Mouse (Mus musculus) heart, embryonic 14.5 days (tissue): ENCODE results near the gene Ccdc194. TPM values are rescaled to one million over a fixed set of nuclear protein-coding genes. Genes with fewer than 3 reads are reported as not detected.

Experiments used
- ATAC-seq: fragments of 200-750 bp; cut with Nextera tagmentation; 2 replicates; pipeline ENCODE4 v1.8.0; 2017; ENCODE audit warnings: low read depth, moderate TSS enrichment; ENCODE audit not compliant: insufficient number of reproducible peaks, insufficient read depth, low FRiP score
- H3K27ac ChIP-seq, 2 experiments: fragments of 200-500 bp in 1 of 2; fragments of 300-500 bp in 1 of 2; sonication (generic) in 1 of 2; replicated peaks in 1 of 2; 2 replicates each; pipeline ENCODE4 v1.5.1; 2012 to 2014; ENCODE audit warnings: low read depth in 2 of 2, low read length in 2 of 2, control low read depth in 1 of 2, mild to moderate bottlenecking in 1 of 2, mixed read lengths in 1 of 2; ENCODE audit not compliant: control insufficient read depth in 1 of 2, insufficient read depth in 1 of 2
- H3K27me3 ChIP-seq: fragments of 300-500 bp; sonication (generic); 2 replicates; pipeline ENCODE4 v1.6.1; 2014; ENCODE audit warnings: mild to moderate bottlenecking, low read length, control low read depth; ENCODE audit not compliant: control insufficient read depth, insufficient read depth
- H3K36me3 ChIP-seq: fragments of 300-500 bp; sonication (generic); 2 replicates; pipeline ENCODE4 v1.6.1; 2014; ENCODE audit warnings: mild to moderate bottlenecking, control low read depth, low read length, mixed read lengths; ENCODE audit not compliant: control insufficient read depth, insufficient read depth
- H3K4me1 ChIP-seq, 2 experiments: fragments of 200-500 bp in 1 of 2; fragments of 300-500 bp in 1 of 2; sonication (generic) in 1 of 2; 2 replicates each; pipeline ENCODE4 v1.6.1; 2012 to 2014; ENCODE audit warnings: low read length in 2 of 2, control low read depth in 1 of 2, mixed read lengths in 1 of 2; ENCODE audit not compliant: control insufficient read depth in 2 of 2, insufficient read depth in 2 of 2
- H3K4me2 ChIP-seq: fragments of 300-500 bp; sonication (generic); 2 replicates; pipeline ENCODE4 v1.6.1; 2014; ENCODE audit warnings: mild to moderate bottlenecking, low read length
- H3K4me3 ChIP-seq, 2 experiments: fragments of 200-500 bp in 1 of 2; fragments of 300-500 bp in 1 of 2; sonication (generic) in 1 of 2; 2 replicates each; pipeline ENCODE4 v1.5.1; 2012 to 2014; ENCODE audit warnings: low read length in 2 of 2, mild to moderate bottlenecking in 2 of 2, control low read depth in 1 of 2, low read depth in 1 of 2, moderate library complexity in 1 of 2; ENCODE audit not compliant: control insufficient read depth in 1 of 2, insufficient read depth in 1 of 2
- H3K9ac ChIP-seq: fragments of 300-500 bp; sonication (generic); 2 replicates; pipeline ENCODE4 v1.6.1; 2014; ENCODE audit warnings: mild to moderate bottlenecking, low read length
- H3K9me3 ChIP-seq: fragments of 300-500 bp; sonication (generic); 2 replicates; pipeline ENCODE4 v1.6.1; 2016; ENCODE audit warnings: low read length, control low read depth; ENCODE audit not compliant: control insufficient read depth
- WGBS: fragments of 180-500 bp; shearing (Covaris S2); extraction: QIAGEN DNeasy Blood & Tissue Kit; methylation state at CpG from one replicate; pipeline ENCODE4 v1.1.7; 2014; 5-methylcytosine and 5-hydroxymethylcytosine counted together
- polyA plus RNA-seq: library from polyadenylated mRNA; unstranded; fragments of >200 nt; fragmentation: Nextera tagmentation; extraction: Ambion mirVana; gene quantifications from 2 replicates; pipeline ENCODE4 v1.2.1, GENCODE M21; 2014

Ccdc194 gene
- polyA plus RNA-seq, 1 experiment from 2014 or later: 0.35 TPM

- Histone ChIP-seq H3K4me2 (no peak overlapping the region), H3K9ac (no peak overlapping the region)
- 3% methylated on average over 15 of the region's 15 CpGs for WGBS
These were observed 35.9 kb upstream of the Ccdc194 start for GRCm38 (mm10) chr8:71561401-71561800.

GRCm38 (mm10) chr8:71560765-71561164 is 35.3 kb upstream of the Ccdc194 start:
- 83% methylated on average over 5 of the region's 5 CpGs for WGBS
- Histone ChIP-seq H3K27me3 (peaks cover 75% of the 10 kb centered on the region), H3K9ac (no peak overlapping the region), H3K36me3 (no peaks in the 10 kb centered on the region), H3K27ac (no peak overlapping the region), H3K9me3 (0 out of 2 replicates have a peak, but pooled peaks cover 2% of the 10 kb centered on the region), H3K4me3 (no peak overlapping the region), H3K4me1 (peaks cover 6 to 13% of the 10 kb centered on the region in 2 experiments), H3K4me2 (no peak overlapping the region)
- no peak for ATAC-seq

More at GRCm38 (mm10) chr8:71561401-71561800, 35.9 kb upstream of the Ccdc194 start:
- Histone ChIP-seq H3K4me1 (peaks cover 6 to 13% of the 10 kb centered on the region in 2 experiments), H3K27me3 (peaks cover 74% of the 10 kb centered on the region), H3K9me3 (0 out of 2 replicates have a peak, but pooled peaks cover 2% of the 10 kb centered on the region), H3K4me3 (no peak overlapping the region), H3K27ac (no peak overlapping the region), H3K36me3 (no peaks in the 10 kb centered on the region)
- no peak for ATAC-seq

- no peak overlapping the region for H3K27ac ChIP-seq
- no peaks in the 10 kb centered on the region for H3K36me3 ChIP-seq
- ATAC-seq: no peak
- H3K4me1 ChIP-seq: peaks cover 6 to 13% of the 10 kb centered on the region in 2 experiments
- no peak overlapping the region for H3K4me3 ChIP-seq
- 64% methylated on average over 3 of the region's 3 CpGs for WGBS
- 0 out of 2 replicates have a peak, but pooled peaks cover 2% of the 10 kb centered on the region for H3K9me3 ChIP-seq
- H3K27me3 ChIP-seq: peaks cover 79% of the 10 kb centered on the region
- no peak overlapping the region for H3K4me2 ChIP-seq
- H3K9ac ChIP-seq: no peak overlapping the region
These were observed 34.6 kb upstream of the Ccdc194 start for GRCm38 (mm10) chr8:71560071-71560470.

GRCm38 (mm10) chr8:71558958-71559690 is 33.6 kb upstream of the Ccdc194 start:
- Histone ChIP-seq H3K27me3 (peaks cover 79% of the 10 kb centered on the region), H3K4me1 (peaks cover 7 to 13% of the 10 kb centered on the region in 2 experiments), H3K27ac (no peak overlapping the region), H3K4me3 (peak overlapping the region; percentile 38 to 42), H3K36me3 (no peaks in the 10 kb centered on the region), H3K4me2 (peak overlapping the region; percentile 69), H3K9me3 (no peaks in the 10 kb centered on the region), H3K9ac (peak overlapping the region; percentile 42; the same call in 1 of the 2 replicates)
- 2% methylated on average over 24 of the region's 24 CpGs for WGBS
- peak; percentile 35 for ATAC-seq

- H3K27me3 ChIP-seq: peaks cover 78% of the 10 kb centered on the region
- H3K4me1 ChIP-seq: peaks cover 7 to 13% of the 10 kb centered on the region in 2 experiments
- no peak within 1 kb of the TSS for H3K27ac ChIP-seq
- peak within 1 kb of the TSS; percentile 38 to 42 for H3K4me3 ChIP-seq
- no peaks in the 10 kb centered on the region for H3K9me3 ChIP-seq
- H3K9ac ChIP-seq: peak within 1 kb of the TSS; percentile 42; the same call in 1 of the 2 replicates
- WGBS: 5% methylated on average over 70 of the region's 70 CpGs
- ATAC-seq: no peak
- H3K36me3 ChIP-seq: no peaks in the 10 kb centered on the region
- peak within 1 kb of the TSS; percentile 69 for H3K4me2 ChIP-seq
These were observed 32.8 kb upstream of the Ccdc194 start, which contains the start of gene Tmem221 for GRCm38 (mm10) chr8:71558071-71558957. Gene Tmem221 (minus strand): TSS chr8:71558871.

- Histone ChIP-seq H3K27ac (peak overlapping the region in 1 of 2 experiments; percentile 23; a peak in 1 of 4 replicates), H3K27me3 (peaks cover 42% of the 10 kb centered on the region)
- WGBS: 90% methylated on average over 2 of the region's 2 CpGs
These were observed 29.1 kb upstream of the Ccdc194 start for GRCm38 (mm10) chr8:71554644-71555043.

DNA sequence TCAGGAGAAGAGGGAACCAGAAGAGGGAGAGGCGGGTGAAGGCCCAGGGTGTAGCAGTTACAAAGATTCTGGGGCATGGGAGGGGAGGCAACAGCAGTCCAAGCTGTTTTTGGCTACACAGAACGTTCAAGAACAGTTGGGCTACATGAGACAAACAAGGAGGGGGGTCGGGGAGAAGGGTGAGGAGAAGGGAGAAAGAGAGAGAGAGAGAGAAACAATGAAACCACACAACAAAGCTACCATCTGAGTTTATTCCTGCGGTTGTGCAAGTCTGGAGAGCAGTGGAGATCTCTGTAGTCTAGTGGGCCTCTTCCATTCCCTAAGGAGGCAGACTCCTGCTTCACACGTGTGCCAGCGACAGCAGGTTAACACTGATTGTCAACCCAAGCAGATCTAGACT is 28.5 kb upstream of the Ccdc194 start:
- no peaks in the 10 kb centered on the region for H3K9me3 ChIP-seq
- no peaks in the 10 kb centered on the region for H3K36me3 ChIP-seq
- H3K9ac ChIP-seq: no peak overlapping the region
- H3K4me2 ChIP-seq: no peak overlapping the region
- no peak for ATAC-seq
- H3K4me3 ChIP-seq: no peak overlapping the region
- H3K27ac ChIP-seq: peak overlapping the region in 1 of 2 experiments; percentile 23; a peak in 1 of 4 replicates
- peaks cover 8 to 12% of the 10 kb centered on the region in 2 experiments for H3K4me1 ChIP-seq
- 70% methylated on average over 6 of the region's 6 CpGs for WGBS
- peaks cover 35% of the 10 kb centered on the region for H3K27me3 ChIP-seq

More at GRCm38 (mm10) chr8:71554644-71555043, 29.1 kb upstream of the Ccdc194 start:
- H3K4me3 ChIP-seq: no peak overlapping the region
- no peaks in the 10 kb centered on the region for H3K36me3 ChIP-seq
- no peak overlapping the region for H3K9ac ChIP-seq
- no peak for ATAC-seq
- no peak overlapping the region for H3K4me2 ChIP-seq
- H3K4me1 ChIP-seq: peaks cover 9 to 12% of the 10 kb centered on the region in 2 experiments
- H3K9me3 ChIP-seq: no peaks in the 10 kb centered on the region
